ENCODE assay signal across 26 mouse cellular contexts in genomic region chr8:108584662-108584978, GRCm38 (mm10).
DNase-seq lines count a peak whose midpoint lies in the region; ATAC-seq and TF ChIP-seq lines count a peak whose summit lies in the region.
"Had no signal": no experiment of that assay in that cellular context is flagged by ENCODE, and none has a peak within 500 bp of the region (broad histone marks: within the 10 kb centered on the region; RNA-seq: fewer than 3 reads in every experiment).

No protein-coding gene starts in this region.

- no peak for TF ChIP-seq CTCF in kidney, adult 2 months (conservative IDR thresholded peaks at IDR 0.05; ENCODE audit: insufficient read depth, insufficient read length, low read depth, low read length)

- 75% methylated on average over 4 of the region's 4 CpGs for WGBS in hindbrain, embryonic 10.5 days
- 64% methylated on average over 4 of the region's 4 CpGs for WGBS in hindbrain, embryonic 12.5 days
- WGBS in lung, embryonic 16.5 days, result 55% methylated on average over 4 of the region's 4 CpGs
- 39% methylated on average over 4 of the region's 4 CpGs for WGBS in limb, embryonic 10.5 days
- 93% methylated on average over 4 of the region's 4 CpGs for WGBS in kidney, adult 2 months

- TF ChIP-seq POLR2A in kidney, adult 2 months (IDR thresholded peaks at IDR 0.05; ENCODE audit: low read depth, low read length), result no peak

- H3K36me3 ChIP-seq in hindbrain, embryonic 10.5 days, result no peaks in the 10 kb centered on the region
- no peaks in the 10 kb centered on the region for H3K36me3 ChIP-seq in hindbrain, embryonic 12.5 days
- H3K36me3 ChIP-seq in lung, embryonic 16.5 days (ENCODE audit: control insufficient read depth, insufficient read depth, low read length), result no peaks in the 10 kb centered on the region
- no peaks in the 10 kb centered on the region for H3K36me3 ChIP-seq in limb, embryonic 10.5 days
- H3K36me3 ChIP-seq in kidney, adult 2 months (ENCODE audit: control insufficient read depth, insufficient read depth, low read length), result no peaks in the 10 kb centered on the region
- H3K36me3 ChIP-seq: forebrain, embryonic 12.5 days; kidney, embryonic 15.5 days; limb, embryonic 13.5 days; liver, embryonic 15.5 days; midbrain, embryonic 10.5 days; neural tube, embryonic 13.5 days had no signal

- ATAC-seq in hindbrain, embryonic 12.5 days (ENCODE audit: low FRiP score), result no peak
- peak; percentile 82 for ATAC-seq in lung, embryonic 16.5 days (ENCODE audit: low read depth)
- ATAC-seq: CD4-positive, CD25-positive, alpha-beta regulatory T cell, adult 4 months; hindbrain, embryonic 16.5 days; intestine, postnatal 0 days; midbrain, embryonic 16.5 days had no signal

- H3K27ac ChIP-seq in hindbrain, embryonic 10.5 days, result no peak overlapping the region
- no peak overlapping the region for H3K27ac ChIP-seq in hindbrain, embryonic 12.5 days
- peak overlapping the region; percentile 27; the same call in 1 of the 2 replicates for H3K27ac ChIP-seq in lung, embryonic 16.5 days (ENCODE audit: low read length)
- H3K27ac ChIP-seq in limb, embryonic 10.5 days, result peak overlapping the region; percentile 63
- H3K27ac ChIP-seq in kidney, adult 2 months (ENCODE audit: insufficient read depth, low read depth, low read length), result no peak overlapping the region
- H3K27ac ChIP-seq: forebrain, embryonic 12.5 days; kidney, embryonic 15.5 days; limb, embryonic 13.5 days; liver, embryonic 15.5 days; midbrain, embryonic 10.5 days; neural tube, embryonic 13.5 days had no signal

- H3K4me1 ChIP-seq in hindbrain, embryonic 10.5 days (replicated peaks), result peaks cover 11% of the 10 kb centered on the region; the same call in 1 of the 2 replicates
- H3K4me1 ChIP-seq in hindbrain, embryonic 12.5 days, result 0 out of 2 replicates have a peak, but pooled peaks cover 4% of the 10 kb centered on the region
- H3K4me1 ChIP-seq in lung, embryonic 16.5 days (replicated peaks; ENCODE audit: control insufficient read depth, insufficient read depth, low read length), result peaks cover 2% of the 10 kb centered on the region; the same call in 1 of the 2 replicates
- H3K4me1 ChIP-seq in limb, embryonic 10.5 days, result peaks cover 24% of the 10 kb centered on the region
- H3K4me1 ChIP-seq in kidney, adult 2 months (ENCODE audit: control insufficient read depth, insufficient read depth, low read length), result no peaks in the 10 kb centered on the region
- H3K4me1 ChIP-seq: forebrain, embryonic 12.5 days; kidney, embryonic 15.5 days; neural tube, embryonic 13.5 days had no signal

- no peak overlapping the region for H3K4me3 ChIP-seq in hindbrain, embryonic 10.5 days
- H3K4me3 ChIP-seq in hindbrain, embryonic 12.5 days, result no peak overlapping the region
- no peak overlapping the region for H3K4me3 ChIP-seq in lung, embryonic 16.5 days (ENCODE audit: low read length)
- H3K4me3 ChIP-seq in limb, embryonic 10.5 days, result no peak overlapping the region
- H3K4me3 ChIP-seq in kidney, adult 2 months (ENCODE audit: insufficient read depth, low read depth, low read length), result no peak overlapping the region
- H3K4me3 ChIP-seq: forebrain, embryonic 12.5 days; kidney, embryonic 15.5 days; limb, embryonic 13.5 days; liver, embryonic 15.5 days; midbrain, embryonic 10.5 days; myocyte; neural tube, embryonic 13.5 days had no signal

- peak; percentile 93 for DNase-seq in heart, adult 11 months
- DNase-seq in heart, postnatal 4 days, result no peak
- peak; percentile 22 for DNase-seq in hindbrain, embryonic 10.5 days (ENCODE audit: low spot score)
- no peak for DNase-seq in lung, adult 18-20 months
- DNase-seq in limb, embryonic 10.5 days (ENCODE audit: low spot score), result no peak
- no peak for DNase-seq in kidney, adult 2 months
- DNase-seq: cerebellum, adult 11 months; cerebellum, adult 9-11 months; kidney, postnatal 36 days; layer of hippocampus, postnatal 36 days; right cerebral cortex, postnatal 4 days; thymus, adult 18-20 months; thymus, postnatal 36 days had no signal

- H3K27me3 ChIP-seq in hindbrain, embryonic 10.5 days (ENCODE audit: insufficient read depth, poor library complexity, severe bottlenecking), result peaks cover 7% of the 10 kb centered on the region
- no peaks in the 10 kb centered on the region for H3K27me3 ChIP-seq in hindbrain, embryonic 12.5 days
- no peaks in the 10 kb centered on the region for H3K27me3 ChIP-seq in lung, embryonic 16.5 days (ENCODE audit: control insufficient read depth, insufficient read depth, low read depth, low read length)
- 0 out of 2 replicates have a peak, but pooled peaks cover 8% of the 10 kb centered on the region for H3K27me3 ChIP-seq in limb, embryonic 10.5 days (ENCODE audit: low read depth, poor library complexity, severe bottlenecking)
- no peaks in the 10 kb centered on the region for H3K27me3 ChIP-seq in kidney, adult 2 months (replicated peaks; ENCODE audit: control insufficient read depth, insufficient read depth, low read length)
- H3K27me3 ChIP-seq: kidney, embryonic 15.5 days; limb, embryonic 13.5 days; liver, embryonic 15.5 days; neural tube, embryonic 13.5 days had no signal

- no peak overlapping the region for H3K4me2 ChIP-seq in hindbrain, embryonic 12.5 days (replicated peaks)
- no peak overlapping the region for H3K4me2 ChIP-seq in lung, embryonic 16.5 days (ENCODE audit: low read depth, low read length)
- H3K4me2 ChIP-seq: forebrain, embryonic 12.5 days; kidney, embryonic 15.5 days; limb, embryonic 13.5 days; liver, embryonic 15.5 days; neural tube, embryonic 13.5 days had no signal

- H3K9me3 ChIP-seq in hindbrain, embryonic 10.5 days, result no peaks in the 10 kb centered on the region; the same call in 1 of the 2 replicates
- no peaks in the 10 kb centered on the region for H3K9me3 ChIP-seq in hindbrain, embryonic 12.5 days (replicated peaks)
- no peaks in the 10 kb centered on the region for H3K9me3 ChIP-seq in lung, embryonic 16.5 days (ENCODE audit: control insufficient read depth, low read length)
- no peaks in the 10 kb centered on the region for H3K9me3 ChIP-seq in limb, embryonic 10.5 days (replicated peaks)
- H3K9me3 ChIP-seq: forebrain, embryonic 12.5 days; kidney, embryonic 15.5 days; liver, embryonic 15.5 days; midbrain, embryonic 10.5 days; neural tube, embryonic 13.5 days had no signal

- no peak overlapping the region for H3K9ac ChIP-seq in hindbrain, embryonic 12.5 days
- no peak overlapping the region for H3K9ac ChIP-seq in lung, embryonic 16.5 days (ENCODE audit: low read length)
- H3K9ac ChIP-seq: forebrain, embryonic 12.5 days; kidney, embryonic 15.5 days; limb, embryonic 13.5 days; liver, embryonic 15.5 days; neural tube, embryonic 13.5 days had no signal

Comparison
In these comparisons a context has a peak if more than half of its experiments do, and no peak if none do; other contexts are left out.
1. DNase-seq: peak in heart, adult 11 months (single experiment) and hindbrain, embryonic 10.5 days (single experiment); none in heart, postnatal 4 days (single experiment), lung, adult 18-20 months (0 of 2), limb, embryonic 10.5 days (single experiment) and kidney, adult 2 months (single experiment).
2. H3K27ac ChIP-seq: peak in lung, embryonic 16.5 days (single experiment) and limb, embryonic 10.5 days (single experiment); none in hindbrain, embryonic 10.5 days (single experiment), hindbrain, embryonic 12.5 days (single experiment) and kidney, adult 2 months (single experiment).